Mouse (Mus musculus) gastrocnemius, postnatal 25 days (tissue): Measurements from ENCODE around the gene Gnaq. TPM values are rescaled to one million over a fixed set of nuclear protein-coding genes. Genes with fewer than 3 reads are reported as not detected.
A peak's percentile ranks its signal among the peaks of the same experiment; 100 is the strongest.
"Not testable (repeated sequence)": the region's sequence is repeated elsewhere in the genome, so short reads cannot be mapped to it uniquely, and the experiment has no call there.

ENCODE experiments used
- DNase-seq: peaks from one replicate; pipeline ENCODE4 v3.0.0; 2022
- total RNA-seq, 2 experiments: library from RNA; stranded (reverse); gene quantifications; 1 replicate in 1 of 2; 2 replicates in 1 of 2; pipeline ENCODE4 v1.2.3; 2021

The Gnaq gene
- total RNA-seq, 2 experiments from 2014 or later: 11.6 to 11.8 TPM

- no peak for DNase-seq
These were observed 14.8 kb downstream of the Gnaq start for GRCm38 (mm10) chr19:16147446-16147845.

GRCm38 (mm10) chr19:16149094-16149493, 16.5 kb downstream of the Gnaq start:
- DNase-seq: no peak

GRCm38 (mm10) chr19:16150328-16150727, 17.7 kb downstream of the Gnaq start:
- no peak for DNase-seq

- DNase-seq: no peak
These were observed 21.2 kb downstream of the Gnaq start for GRCm38 (mm10) chr19:16153851-16154250.

GRCm38 (mm10) chr19:16154480-16154879, 21.8 kb downstream of the Gnaq start:
- DNase-seq: no peak

GRCm38 (mm10) chr19:16157120-16157519, 24.5 kb downstream of the Gnaq start:
- DNase-seq: no peak

- peak; percentile 46 for DNase-seq
These were observed 28.1 kb downstream of the Gnaq start for GRCm38 (mm10) chr19:16160759-16161158.

- DNase-seq: no peak
These were observed 28.6 kb downstream of the Gnaq start for GRCm38 (mm10) chr19:16161222-16161621.

- DNase-seq: not testable (repeated sequence)
These were observed 31.8 kb downstream of the Gnaq start for GRCm38 (mm10) chr19:16164396-16164795.

GRCm38 (mm10) chr19:16167185-16167584, 34.6 kb downstream of the Gnaq start:
- peak; percentile 30 for DNase-seq

- DNase-seq: peak; percentile 16
These were observed 35.6 kb downstream of the Gnaq start for GRCm38 (mm10) chr19:16168192-16168591.

GRCm38 (mm10) chr19:16168653-16169198, 36.1 kb downstream of the Gnaq start:
- DNase-seq: peak; percentile 16

GRCm38 (mm10) chr19:16170724-16171123, 38.1 kb downstream of the Gnaq start:
- DNase-seq: no peak

GRCm38 (mm10) chr19:16173721-16174120, 41.1 kb downstream of the Gnaq start:
- no peak for DNase-seq

- no peak for DNase-seq
These were observed 43.8 kb downstream of the Gnaq start for GRCm38 (mm10) chr19:16176426-16176825.

- peak; percentile 36 for DNase-seq
These were observed 44.6 kb downstream of the Gnaq start for GRCm38 (mm10) chr19:16177139-16177727.

- DNase-seq: no peak
These were observed 48.6 kb downstream of the Gnaq start for GRCm38 (mm10) chr19:16181258-16181657.

GRCm38 (mm10) chr19:16181852-16182475, 49.3 kb downstream of the Gnaq start:
- DNase-seq: no peak

GRCm38 (mm10) chr19:16183592-16184365, 51.1 kb downstream of the Gnaq start:
- DNase-seq: no peak

GRCm38 (mm10) chr19:16186984-16187383, 54.4 kb downstream of the Gnaq start:
- DNase-seq: no peak

GRCm38 (mm10) chr19:16187952-16188351, 55.3 kb downstream of the Gnaq start:
- no peak for DNase-seq

GRCm38 (mm10) chr19:16189066-16189765, 56.6 kb downstream of the Gnaq start:
- DNase-seq: no peak
